Mouse (Mus musculus) spleen, adult 2 months (tissue): ENCODE measurements around the gene Mx1.

Source experiments
- CTCF ChIP-seq: fragments of 200-500 bp; IDR thresholded peaks from 2 replicates; pipeline ENCODE4 v1.5.1; 2011; ENCODE audit warnings: mild to moderate bottlenecking, inconsistent platforms; ENCODE audit not compliant: insufficient read depth, insufficient read length, insufficient replicate concordance; ENCODE audit errors: extremely low read depth
- POLR2A ChIP-seq: fragments of 200-500 bp; IDR thresholded peaks from 2 replicates; pipeline ENCODE4 v1.6.1; 2011; ENCODE audit warnings: low read depth, low read length, inconsistent platforms

- TF ChIP-seq POLR2A = no peak
- no peak for TF ChIP-seq CTCF
Measured at GRCm38 (mm10) chr16:97437448-97438056, 25.2 kb downstream of the Mx1 start.
